Mouse (Mus musculus) liver, embryonic 11.5 days (tissue): Measurements from ENCODE around the gene Ptk7. TPM values are rescaled to one million over a fixed set of nuclear protein-coding genes. Genes with fewer than 3 reads are reported as not detected.
A peak's percentile ranks its signal among the peaks of the same experiment; 100 is the strongest.

Experiments used
- ATAC-seq: fragments of 200-750 bp; cut with Nextera tagmentation; replicated peaks from 2 replicates; pipeline ENCODE4 v1.8.0; 2017; ENCODE audit warnings: moderate number of reproducible peaks, mild to moderate bottlenecking, moderate TSS enrichment, moderate library complexity; ENCODE audit not compliant: low FRiP score
- DNase-seq: peaks from one replicate; pipeline ENCODE4 v3.0.0-alpha.2; 2017; ENCODE audit warnings: low spot score
- H3K27ac ChIP-seq: fragments of 300-500 bp; sonication (generic); 2 replicates; pipeline ENCODE4 v1.5.1; 2014; ENCODE audit warnings: mild to moderate bottlenecking, low read depth, low read length, control low read depth
- H3K27me3 ChIP-seq: fragments of 300-500 bp; sonication (generic); replicated peaks from 2 replicates; pipeline ENCODE4 v1.6.1; 2014; ENCODE audit warnings: low read length, mixed read lengths; ENCODE audit not compliant: control insufficient read depth, insufficient read depth
- H3K36me3 ChIP-seq: fragments of 300-500 bp; sonication (generic); 2 replicates; pipeline ENCODE4 v1.6.1; 2014; ENCODE audit warnings: mild to moderate bottlenecking, low read length, moderate library complexity, mixed read lengths; ENCODE audit not compliant: control insufficient read depth, insufficient read depth
- H3K4me1 ChIP-seq: fragments of 300-500 bp; sonication (generic); replicated peaks from 2 replicates; pipeline ENCODE4 v1.6.1; 2014; ENCODE audit warnings: low read length, mixed read lengths; ENCODE audit not compliant: control insufficient read depth, insufficient read depth
- H3K4me2 ChIP-seq: fragments of 300-500 bp; sonication (generic); 2 replicates; pipeline ENCODE4 v1.6.1; 2014; ENCODE audit warnings: mild to moderate bottlenecking, control low read depth, moderate library complexity
- H3K4me3 ChIP-seq: fragments of 300-500 bp; sonication (generic); 2 replicates; pipeline ENCODE4 v1.5.1; 2014; ENCODE audit warnings: low read depth, low read length, control low read depth
- H3K9ac ChIP-seq: fragments of 300-500 bp; sonication (generic); 2 replicates; pipeline ENCODE4 v1.6.1; 2014; ENCODE audit warnings: low read depth, low read length, control low read depth
- H3K9me3 ChIP-seq: fragments of 300-500 bp; sonication (generic); 2 replicates; pipeline ENCODE4 v1.6.1; 2016; ENCODE audit warnings: low read length, inconsistent platforms, mixed read lengths; ENCODE audit not compliant: control insufficient read depth
- WGBS: fragments of 180-500 bp; shearing (Covaris S2); extraction: QIAGEN DNeasy Blood & Tissue Kit; methylation state at CpG from one replicate; pipeline ENCODE4 v1.1.7; 2014; 5-methylcytosine and 5-hydroxymethylcytosine counted together
- microRNA-seq: library from miRNA; unstranded; fragments of <30 nt; microRNA quantifications from one replicate; pipeline ENCODE4, GENCODE M21; 2017; ENCODE audit warnings: borderline number of aligned reads
- polyA plus RNA-seq: library from polyadenylated mRNA; unstranded; fragments of >200 nt; fragmentation: Nextera tagmentation; extraction: Ambion mirVana; gene quantifications from 2 replicates; pipeline ENCODE4 v1.2.1, GENCODE M21; 2014

Gene Ptk7
- polyA plus RNA-seq, 1 experiment from 2014 or later: 24.7 TPM

GRCm38 (mm10) chr17:46521963-46522668 lies 107.2 kb downstream of the Ptk7 start:
- Histone ChIP-seq H3K9ac (no peak overlapping the region), H3K9me3 (no peaks in the 10 kb centered on the region), H3K27me3 (peaks cover 34% of the 10 kb centered on the region), H3K4me1 (peaks cover 4% of the 10 kb centered on the region), H3K4me2 (no peak overlapping the region), H3K27ac (no peak overlapping the region), H3K36me3 (no peaks in the 10 kb centered on the region), H3K4me3 (no peak overlapping the region)
- DNase-seq (no peak), ATAC-seq (no peak)
- 48% methylated on average over 24 of the region's 24 CpGs for WGBS

- H3K27me3 ChIP-seq: peaks cover 34% of the 10 kb centered on the region
- peak overlapping the region; percentile 50 for H3K4me2 ChIP-seq
- no peaks in the 10 kb centered on the region for H3K36me3 ChIP-seq
- WGBS: 71% methylated on average over 9 of the region's 9 CpGs
- H3K9ac ChIP-seq: no peak overlapping the region
- ATAC-seq: no peak
- H3K27ac ChIP-seq: no peak overlapping the region
- peak overlapping the region; percentile 1; the same call in 1 of the 2 replicates for H3K4me3 ChIP-seq
- H3K9me3 ChIP-seq: no peaks in the 10 kb centered on the region
- H3K4me1 ChIP-seq: peaks cover 4% of the 10 kb centered on the region
- DNase-seq: no peak
Observed at GRCm38 (mm10) chr17:46521174-46521573, 108.1 kb downstream of the Ptk7 start.

- DNase-seq (no peak), ATAC-seq (no peak; the same call in 1 of the 2 replicates)
- Histone ChIP-seq H3K4me2 (peak overlapping the region; percentile 50), H3K4me3 (peak overlapping the region; percentile 1; the same call in 1 of the 2 replicates), H3K9me3 (no peaks in the 10 kb centered on the region), H3K9ac (no peak overlapping the region; the same call in 1 of the 2 replicates), H3K36me3 (no peaks in the 10 kb centered on the region), H3K27me3 (peaks cover 34% of the 10 kb centered on the region), H3K4me1 (peaks cover 4% of the 10 kb centered on the region), H3K27ac (no peak overlapping the region)
- 24% methylated on average over 25 of the region's 25 CpGs for WGBS
Observed at GRCm38 (mm10) chr17:46520385-46520979, 108.8 kb downstream of the Ptk7 start.

- Histone ChIP-seq H3K36me3 (no peaks in the 10 kb centered on the region), H3K27me3 (peaks cover 34% of the 10 kb centered on the region), H3K4me3 (no peak overlapping the region), H3K9me3 (no peaks in the 10 kb centered on the region), H3K4me2 (peak overlapping the region; percentile 50; the same call in 1 of the 2 replicates), H3K9ac (no peak overlapping the region), H3K27ac (no peak overlapping the region), H3K4me1 (peaks cover 4% of the 10 kb centered on the region)
- ATAC-seq: no peak
- no peak for DNase-seq
- WGBS: 52% methylated on average over 10 of the region's 10 CpGs
Observed at GRCm38 (mm10) chr17:46519971-46520370, 109.3 kb downstream of the Ptk7 start.

Small RNAs within 50 kb of the gene (microRNA-seq; reads per million reads assigned to microRNA genes)
- gene Mir6976: not detected

Other genes starting within 250 kb of the Ptk7 start
- gene Zfp318, start 245.8 kb downstream of the Ptk7 start, polyA plus RNA-seq: 5.7 and 6.3 TPM in 2 replicates
- gene Crip3, start 200.6 kb downstream of the Ptk7 start, polyA plus RNA-seq: 0.38 and 0.53 TPM in 2 replicates
- not detected in 2 replicates for gene Slc22a7, start 191.0 kb downstream of the Ptk7 start, polyA plus RNA-seq
- gene Ttbk1, start 141.8 kb downstream of the Ptk7 start, polyA plus RNA-seq: 0.03 and 0.07 TPM in 2 replicates
- gene Dnph1, start 132.8 kb downstream of the Ptk7 start, polyA plus RNA-seq: 63.6 and 65.0 TPM in 2 replicates
- 1.1 and 1.2 TPM in 2 replicates for gene Cul9, start 83.1 kb downstream of the Ptk7 start, polyA plus RNA-seq
- gene Srf, start 73.3 kb downstream of the Ptk7 start, polyA plus RNA-seq: 5.6 and 9.2 TPM in 2 replicates
- gene Klc4, start 16.5 kb upstream of the Ptk7 start, polyA plus RNA-seq: 10.8 and 12.3 TPM in 2 replicates
- 151 and 165 TPM in 2 replicates for gene Mrpl2, start 16.7 kb upstream of the Ptk7 start, polyA plus RNA-seq
- 24.1 and 28.2 TPM in 2 replicates for gene Cul7, start 20.8 kb upstream of the Ptk7 start, polyA plus RNA-seq
- gene Rrp36, start 44.8 kb upstream of the Ptk7 start, polyA plus RNA-seq: 52.0 and 56.5 TPM in 2 replicates
- gene Mea1, start 49.3 kb upstream of the Ptk7 start, polyA plus RNA-seq: 119 and 121 TPM in 2 replicates
- 121 and 128 TPM in 2 replicates for gene Klhdc3, start 51.4 kb upstream of the Ptk7 start, polyA plus RNA-seq
- 73.9 and 80.4 TPM in 2 replicates for gene Ppp2r5d, start 75.6 kb upstream of the Ptk7 start, polyA plus RNA-seq
- 19.9 and 20.5 TPM in 2 replicates for gene Pex6, start 82.0 kb upstream of the Ptk7 start, polyA plus RNA-seq
- gene Gnmt, start 99.7 kb upstream of the Ptk7 start, polyA plus RNA-seq: 6.2 and 6.7 TPM in 2 replicates
- gene Cnpy3, start 122.7 kb upstream of the Ptk7 start, polyA plus RNA-seq: 55.8 and 60.8 TPM in 2 replicates
- gene Ptcra, start 134.2 kb upstream of the Ptk7 start, polyA plus RNA-seq: 0.94 and 1.0 TPM in 2 replicates
- 76.6 and 82.5 TPM in 2 replicates for gene 2310039H08Rik, start 143.1 kb upstream of the Ptk7 start, polyA plus RNA-seq
- 195 and 201 TPM in 2 replicates for gene Rpl7l1, start 153.2 kb upstream of the Ptk7 start, polyA plus RNA-seq
- gene Bicral, start 229.0 kb upstream of the Ptk7 start, polyA plus RNA-seq: 6.3 and 7.4 TPM in 2 replicates